Mouse (Mus musculus): Measurements from ENCODE around the gene Dnal4. TPM values are rescaled to one million over a fixed set of nuclear protein-coding genes. Genes with fewer than 3 reads are reported as not detected.

Dnal4 gene
- polyA plus RNA-seq, 1 experiment from 2014 or later = 73.3 TPM

GRCm38 (mm10) chr15:79774117-79775027, 3.3 kb downstream of the Dnal4 start:
- H3K9ac ChIP-seq = peak overlapping the region; percentile 69
- H3K4me1 ChIP-seq = peaks cover 22% of the 10 kb centered on the region
- ATAC-seq (ENCODE audit: insufficient number of reproducible peaks, low FRiP score, low TSS enrichment, low read depth) = peak; percentile 98
- under 1% methylated on average over 48 of the region's 50 CpGs for WGBS
- H3K4me2 ChIP-seq (replicated peaks) = peak overlapping the region; percentile 66
- H3K9me3 ChIP-seq (replicated peaks) = no peaks in the 10 kb centered on the region
- no peaks in the 10 kb centered on the region for H3K36me3 ChIP-seq
- H3K4me3 ChIP-seq (replicated peaks) = peak overlapping the region; percentile 94
- no peaks in the 10 kb centered on the region for H3K27me3 ChIP-seq
- H3K27ac ChIP-seq (replicated peaks) = peak overlapping the region; percentile 85

- WGBS = 74% methylated on average over 21 of the region's 21 CpGs
- H3K36me3 ChIP-seq = no peaks in the 10 kb centered on the region
- H3K27me3 ChIP-seq = no peaks in the 10 kb centered on the region
- peaks cover 37% of the 10 kb centered on the region for H3K4me1 ChIP-seq
- no peaks in the 10 kb centered on the region for H3K9me3 ChIP-seq (replicated peaks)
- no peak overlapping the region for H3K4me3 ChIP-seq (replicated peaks)
- H3K4me2 ChIP-seq (replicated peaks) = no peak overlapping the region
- no peak overlapping the region for H3K9ac ChIP-seq
- ATAC-seq (ENCODE audit: insufficient number of reproducible peaks, low FRiP score, low TSS enrichment, low read depth) = no peak
- H3K27ac ChIP-seq (replicated peaks) = no peak overlapping the region
Observed at GRCm38 (mm10) chr15:79770629-79771240, 6.9 kb downstream of the Dnal4 start.

GRCm38 (mm10) chr15:79768302-79768701, 9.3 kb downstream of the Dnal4 start:
- H3K4me1 ChIP-seq = peaks cover 44% of the 10 kb centered on the region
- no peak overlapping the region for H3K4me2 ChIP-seq (replicated peaks)
- H3K27ac ChIP-seq (replicated peaks) = no peak overlapping the region
- no peaks in the 10 kb centered on the region for H3K27me3 ChIP-seq
- no peak overlapping the region for H3K4me3 ChIP-seq (replicated peaks)
- H3K36me3 ChIP-seq = peaks cover 14% of the 10 kb centered on the region; the same call in 1 of the 2 replicates
- no peak for ATAC-seq (ENCODE audit: insufficient number of reproducible peaks, low FRiP score, low TSS enrichment, low read depth)
- no peaks in the 10 kb centered on the region for H3K9me3 ChIP-seq (replicated peaks)
- 65% methylated on average over 6 of the region's 6 CpGs for WGBS
- no peak overlapping the region for H3K9ac ChIP-seq

- Histone ChIP-seq H3K4me1 (peaks cover 43% of the 10 kb centered on the region), H3K27me3 (no peaks in the 10 kb centered on the region), H3K4me3 (replicated peaks) (no peak overlapping the region), H3K9me3 (replicated peaks) (no peaks in the 10 kb centered on the region), H3K27ac (replicated peaks) (no peak overlapping the region), H3K36me3 (peaks cover 22% of the 10 kb centered on the region), H3K4me2 (replicated peaks) (no peak overlapping the region), H3K9ac (no peak overlapping the region)
- WGBS = 80% methylated on average over 16 of the region's 16 CpGs
- no peak for ATAC-seq (ENCODE audit: insufficient number of reproducible peaks, low FRiP score, low TSS enrichment, low read depth)
Observed at GRCm38 (mm10) chr15:79767327-79767961, 10.2 kb downstream of the Dnal4 start.

- no peak overlapping the region for H3K4me3 ChIP-seq (replicated peaks)
- peaks cover 30% of the 10 kb centered on the region for H3K36me3 ChIP-seq
- H3K4me1 ChIP-seq = peaks cover 43% of the 10 kb centered on the region
- H3K27me3 ChIP-seq = no peaks in the 10 kb centered on the region
- H3K9me3 ChIP-seq (replicated peaks) = no peaks in the 10 kb centered on the region
- WGBS = 80% methylated on average over 10 of the region's 10 CpGs
- no peak overlapping the region for H3K9ac ChIP-seq
- peak overlapping the region; percentile 34; the same call in 1 of the 2 replicates for H3K27ac ChIP-seq (replicated peaks)
- ATAC-seq (ENCODE audit: insufficient number of reproducible peaks, low FRiP score, low TSS enrichment, low read depth) = no peak
- no peak overlapping the region for H3K4me2 ChIP-seq (replicated peaks)
Observed at GRCm38 (mm10) chr15:79766586-79767071, 11.0 kb downstream of the Dnal4 start.

- peaks cover 32% of the 10 kb centered on the region for H3K36me3 ChIP-seq
Observed at GRCm38 (mm10) chr15:79766168-79766567, 11.5 kb downstream of the Dnal4 start.

GRCm38 (mm10) chr15:79765361-79765760, 12.3 kb downstream of the Dnal4 start:
- H3K27ac ChIP-seq (replicated peaks) = 0 out of 2 replicates have a peak overlapping the region, but pooled peaks have one; percentile 17
- peaks cover 37% of the 10 kb centered on the region for H3K4me1 ChIP-seq
- H3K4me3 ChIP-seq (replicated peaks) = no peak overlapping the region
- ATAC-seq (ENCODE audit: insufficient number of reproducible peaks, low FRiP score, low TSS enrichment, low read depth) = no peak
- no peak overlapping the region for H3K4me2 ChIP-seq (replicated peaks)
- H3K27me3 ChIP-seq = no peaks in the 10 kb centered on the region
- peaks cover 32% of the 10 kb centered on the region for H3K36me3 ChIP-seq
- 88% methylated on average over 2 of the region's 2 CpGs for WGBS
- H3K9me3 ChIP-seq (replicated peaks) = no peaks in the 10 kb centered on the region
- no peak overlapping the region for H3K9ac ChIP-seq

More at GRCm38 (mm10) chr15:79766168-79766567, 11.5 kb downstream of the Dnal4 start:
- Histone ChIP-seq H3K9me3 (replicated peaks) (no peaks in the 10 kb centered on the region), H3K27me3 (no peaks in the 10 kb centered on the region), H3K27ac (replicated peaks) (0 out of 2 replicates have a peak overlapping the region, but pooled peaks have one; percentile 34), H3K4me3 (replicated peaks) (no peak overlapping the region), H3K9ac (no peak overlapping the region), H3K4me2 (replicated peaks) (no peak overlapping the region), H3K4me1 (peaks cover 43% of the 10 kb centered on the region)
- ATAC-seq (ENCODE audit: insufficient number of reproducible peaks, low FRiP score, low TSS enrichment, low read depth) = no peak
- 62% methylated on average over 9 of the region's 10 CpGs for WGBS

GRCm38 (mm10) chr15:79764539-79765267, 12.9 kb downstream of the Dnal4 start:
- Histone ChIP-seq H3K4me1 (peaks cover 37% of the 10 kb centered on the region), H3K4me2 (replicated peaks) (no peak overlapping the region), H3K4me3 (replicated peaks) (no peak overlapping the region), H3K27me3 (no peaks in the 10 kb centered on the region), H3K36me3 (peaks cover 32% of the 10 kb centered on the region), H3K9me3 (replicated peaks) (no peaks in the 10 kb centered on the region), H3K9ac (no peak overlapping the region), H3K27ac (replicated peaks) (no peak overlapping the region)
- 68% methylated on average over 11 of the region's 11 CpGs for WGBS
- no peak for ATAC-seq (ENCODE audit: insufficient number of reproducible peaks, low FRiP score, low TSS enrichment, low read depth)

GRCm38 (mm10) chr15:79763601-79764246, 13.9 kb downstream of the Dnal4 start:
- no peak overlapping the region for H3K4me2 ChIP-seq (replicated peaks)
- H3K36me3 ChIP-seq = peaks cover 32% of the 10 kb centered on the region
- H3K4me1 ChIP-seq = peaks cover 37% of the 10 kb centered on the region
- H3K27ac ChIP-seq (replicated peaks) = no peak overlapping the region
- WGBS = 86% methylated on average over 7 of the region's 7 CpGs
- no peaks in the 10 kb centered on the region for H3K9me3 ChIP-seq (replicated peaks)
- ATAC-seq (ENCODE audit: insufficient number of reproducible peaks, low FRiP score, low TSS enrichment, low read depth) = no peak
- H3K4me3 ChIP-seq (replicated peaks) = no peak overlapping the region
- H3K9ac ChIP-seq = no peak overlapping the region
- H3K27me3 ChIP-seq = no peaks in the 10 kb centered on the region

GRCm38 (mm10) chr15:79763001-79763400, 14.6 kb downstream of the Dnal4 start:
- no peaks in the 10 kb centered on the region for H3K9me3 ChIP-seq (replicated peaks)
- no peak overlapping the region for H3K9ac ChIP-seq
- H3K36me3 ChIP-seq = peaks cover 32% of the 10 kb centered on the region
- no peak for ATAC-seq (ENCODE audit: insufficient number of reproducible peaks, low FRiP score, low TSS enrichment, low read depth)
- no peak overlapping the region for H3K4me2 ChIP-seq (replicated peaks)
- peaks cover 31% of the 10 kb centered on the region for H3K4me1 ChIP-seq
- no peak overlapping the region for H3K4me3 ChIP-seq (replicated peaks)
- H3K27ac ChIP-seq (replicated peaks) = no peak overlapping the region
- H3K27me3 ChIP-seq = no peaks in the 10 kb centered on the region
- 89% methylated on average over 9 of the region's 9 CpGs for WGBS

All from embryonic facial prominence, embryonic 15.5 days (tissue).